Mouse (Mus musculus) neural tube, embryonic 13.5 days (tissue): Measurements from ENCODE around the gene 4921517D22Rik. TPM values are rescaled to one million over a fixed set of nuclear protein-coding genes. Genes with fewer than 3 reads are reported as not detected.

ENCODE experiments used
- ATAC-seq: fragments of 200-750 bp; cut with Nextera tagmentation; 2 replicates; pipeline ENCODE4 v1.8.0; 2017; ENCODE audit warnings: low read depth, mild to moderate bottlenecking, moderate TSS enrichment, moderate library complexity
- H3K27ac ChIP-seq: fragments of 300-500 bp; sonication (generic); replicated peaks from 2 replicates; pipeline ENCODE4 v1.5.1; 2015; ENCODE audit warnings: moderate library complexity, mild to moderate bottlenecking, inconsistent platforms
- H3K27me3 ChIP-seq: fragments of 300-500 bp; sonication (generic); 2 replicates; pipeline ENCODE4 v1.6.1; 2015; ENCODE audit warnings: mild to moderate bottlenecking, inconsistent platforms
- H3K36me3 ChIP-seq: fragments of 300-500 bp; sonication (generic); 2 replicates; pipeline ENCODE4 v1.6.1; 2015; ENCODE audit warnings: mild to moderate bottlenecking, inconsistent platforms
- H3K4me1 ChIP-seq: fragments of 300-500 bp; sonication (generic); replicated peaks from 2 replicates; pipeline ENCODE4 v1.6.1; 2015; ENCODE audit warnings: inconsistent platforms
- H3K4me2 ChIP-seq: fragments of 300-500 bp; sonication (generic); 2 replicates; pipeline ENCODE4 v1.6.1; 2015; ENCODE audit warnings: inconsistent platforms, mild to moderate bottlenecking, moderate library complexity
- H3K4me3 ChIP-seq: fragments of 300-500 bp; sonication (generic); 2 replicates; pipeline ENCODE4 v1.5.1; 2015; ENCODE audit warnings: mild to moderate bottlenecking, inconsistent platforms
- H3K9ac ChIP-seq: fragments of 300-500 bp; sonication (generic); 2 replicates; pipeline ENCODE4 v1.6.1; 2015; ENCODE audit warnings: moderate library complexity, mild to moderate bottlenecking, inconsistent platforms
- H3K9me3 ChIP-seq: fragments of 300-500 bp; sonication (generic); 2 replicates; pipeline ENCODE4 v1.6.1; 2016; ENCODE audit warnings: inconsistent platforms
- WGBS: fragments of 180-500 bp; shearing (Covaris S2); methylation state at CpG from one replicate; pipeline ENCODE4 v1.1.7; 2015; 5-methylcytosine and 5-hydroxymethylcytosine counted together
- polyA plus RNA-seq: library from polyadenylated mRNA; unstranded; fragments of >200 nt; fragmentation: Nextera tagmentation; extraction: Ambion mirVana; gene quantifications from 2 replicates; pipeline ENCODE4 v1.2.1, GENCODE M21; 2015

4921517D22Rik gene
- polyA plus RNA-seq, 1 experiment from 2014 or later: not detected

- Histone ChIP-seq H3K4me2 (peak overlapping the region; percentile 18; the same call in 1 of the 2 replicates), H3K27ac (peak overlapping the region; percentile 62), H3K9ac (0 out of 2 replicates have a peak overlapping the region, but pooled peaks have one; percentile 34), H3K4me3 (no peak overlapping the region), H3K9me3 (no peaks in the 10 kb centered on the region), H3K4me1 (peaks cover 50% of the 10 kb centered on the region), H3K36me3 (0 out of 2 replicates have a peak, but pooled peaks cover 6% of the 10 kb centered on the region), H3K27me3 (no peaks in the 10 kb centered on the region)
- no peak for ATAC-seq
- 58% methylated on average over 2 of the region's 2 CpGs for WGBS
Measured at GRCm38 (mm10) chr13:59671521-59671920, 22.4 kb downstream of the 4921517D22Rik start.

GRCm38 (mm10) chr13:59669946-59670345, 24.0 kb downstream of the 4921517D22Rik start:
- no peaks in the 10 kb centered on the region for H3K9me3 ChIP-seq
- WGBS: 76% methylated on average over 10 of the region's 10 CpGs
- H3K36me3 ChIP-seq: peaks cover 11% of the 10 kb centered on the region

GRCm38 (mm10) chr13:59668501-59669093, 25.3 kb downstream of the 4921517D22Rik start:
- Histone ChIP-seq H3K27me3 (no peaks in the 10 kb centered on the region), H3K9me3 (no peaks in the 10 kb centered on the region), H3K4me1 (peaks cover 38% of the 10 kb centered on the region), H3K36me3 (peaks cover 24% of the 10 kb centered on the region), H3K27ac (no peak overlapping the region), H3K4me3 (no peak overlapping the region), H3K4me2 (no peak overlapping the region), H3K9ac (no peak overlapping the region)
- no peak for ATAC-seq
- WGBS: 80% methylated on average over 11 of the region's 11 CpGs

More at GRCm38 (mm10) chr13:59669946-59670345, 24.0 kb downstream of the 4921517D22Rik start:
- Histone ChIP-seq H3K4me1 (peaks cover 50% of the 10 kb centered on the region), H3K27me3 (no peaks in the 10 kb centered on the region), H3K4me2 (no peak overlapping the region), H3K4me3 (no peak overlapping the region), H3K27ac (no peak overlapping the region), H3K9ac (no peak overlapping the region)
- no peak for ATAC-seq

GRCm38 (mm10) chr13:59667763-59668162, 26.1 kb downstream of the 4921517D22Rik start:
- peaks cover 31% of the 10 kb centered on the region for H3K36me3 ChIP-seq
- no peak for ATAC-seq
- H3K9me3 ChIP-seq: no peaks in the 10 kb centered on the region
- no peak overlapping the region for H3K27ac ChIP-seq
- H3K4me3 ChIP-seq: no peak overlapping the region
- no peaks in the 10 kb centered on the region for H3K27me3 ChIP-seq
- no peak overlapping the region for H3K4me2 ChIP-seq
- WGBS: 85% methylated on average over 5 of the region's 5 CpGs
- peaks cover 32% of the 10 kb centered on the region for H3K4me1 ChIP-seq
- H3K9ac ChIP-seq: no peak overlapping the region

- H3K9ac ChIP-seq: no peak overlapping the region
- no peaks in the 10 kb centered on the region for H3K9me3 ChIP-seq
- 92% methylated on average over 19 of the region's 19 CpGs for WGBS
- H3K4me2 ChIP-seq: no peak overlapping the region
- no peak for ATAC-seq
- no peaks in the 10 kb centered on the region for H3K27me3 ChIP-seq
- no peak overlapping the region for H3K4me3 ChIP-seq
- H3K27ac ChIP-seq: no peak overlapping the region
- H3K4me1 ChIP-seq: peaks cover 5% of the 10 kb centered on the region; the same call in 1 of the 2 replicates
- H3K36me3 ChIP-seq: peaks cover 60% of the 10 kb centered on the region
Measured at GRCm38 (mm10) chr13:59663939-59664712, 29.8 kb downstream of the 4921517D22Rik start.

GRCm38 (mm10) chr13:59661966-59662365, 31.9 kb downstream of the 4921517D22Rik start:
- H3K4me1 ChIP-seq: peaks cover 5% of the 10 kb centered on the region

GRCm38 (mm10) chr13:59661387-59661786, 32.5 kb downstream of the 4921517D22Rik start:
- no peaks in the 10 kb centered on the region for H3K9me3 ChIP-seq
- H3K36me3 ChIP-seq: peaks cover 66% of the 10 kb centered on the region
- ATAC-seq: no peak
- H3K4me1 ChIP-seq: peaks cover 10% of the 10 kb centered on the region
- H3K4me2 ChIP-seq: no peak overlapping the region
- no peaks in the 10 kb centered on the region for H3K27me3 ChIP-seq
- H3K4me3 ChIP-seq: no peak overlapping the region
- no peak overlapping the region for H3K27ac ChIP-seq
- WGBS: 94% methylated on average over 8 of the region's 8 CpGs
- H3K9ac ChIP-seq: no peak overlapping the region

More at GRCm38 (mm10) chr13:59661966-59662365, 31.9 kb downstream of the 4921517D22Rik start:
- no peaks in the 10 kb centered on the region for H3K27me3 ChIP-seq
- H3K4me3 ChIP-seq: no peak overlapping the region
- no peak for ATAC-seq
- WGBS: 95% methylated on average over 12 of the region's 12 CpGs
- no peak overlapping the region for H3K27ac ChIP-seq
- no peaks in the 10 kb centered on the region for H3K9me3 ChIP-seq
- H3K4me2 ChIP-seq: no peak overlapping the region
- no peak overlapping the region for H3K9ac ChIP-seq
- H3K36me3 ChIP-seq: peaks cover 68% of the 10 kb centered on the region

GRCm38 (mm10) chr13:59660371-59660770, 33.5 kb downstream of the 4921517D22Rik start:
- Histone ChIP-seq H3K4me3 (no peak overlapping the region), H3K36me3 (peaks cover 66% of the 10 kb centered on the region), H3K27me3 (no peaks in the 10 kb centered on the region), H3K9ac (no peak overlapping the region), H3K27ac (no peak overlapping the region), H3K4me2 (no peak overlapping the region), H3K9me3 (no peaks in the 10 kb centered on the region), H3K4me1 (peaks cover 13% of the 10 kb centered on the region)
- ATAC-seq: no peak
- WGBS: 98% methylated on average over 3 of the region's 3 CpGs

GRCm38 (mm10) chr13:59657781-59658180, 36.1 kb downstream of the 4921517D22Rik start:
- H3K36me3 ChIP-seq: peaks cover 41% of the 10 kb centered on the region
- peaks cover 33% of the 10 kb centered on the region for H3K4me1 ChIP-seq
- no peaks in the 10 kb centered on the region for H3K9me3 ChIP-seq
- no peak overlapping the region for H3K27ac ChIP-seq
- H3K4me3 ChIP-seq: no peak overlapping the region
- WGBS: 80% methylated on average over 5 of the region's 5 CpGs
- no peak for ATAC-seq
- H3K9ac ChIP-seq: no peak overlapping the region
- no peaks in the 10 kb centered on the region for H3K27me3 ChIP-seq
- H3K4me2 ChIP-seq: no peak overlapping the region

GRCm38 (mm10) chr13:59656975-59657388, 36.9 kb downstream of the 4921517D22Rik start:
- no peaks in the 10 kb centered on the region for H3K27me3 ChIP-seq
- ATAC-seq: no peak
- no peaks in the 10 kb centered on the region for H3K9me3 ChIP-seq
- H3K27ac ChIP-seq: peak overlapping the region; percentile 71
- no peak overlapping the region for H3K4me3 ChIP-seq
- peaks cover 33% of the 10 kb centered on the region for H3K36me3 ChIP-seq
- H3K4me1 ChIP-seq: peaks cover 41% of the 10 kb centered on the region
- H3K4me2 ChIP-seq: no peak overlapping the region
- 13% methylated on average over 4 of the region's 4 CpGs for WGBS
- no peak overlapping the region; the same call in 1 of the 2 replicates for H3K9ac ChIP-seq

GRCm38 (mm10) chr13:59656316-59656832, 37.5 kb downstream of the 4921517D22Rik start:
- ATAC-seq: no peak
- Histone ChIP-seq H3K36me3 (peaks cover 27% of the 10 kb centered on the region), H3K27me3 (no peaks in the 10 kb centered on the region), H3K4me3 (no peak overlapping the region), H3K4me2 (no peak overlapping the region), H3K9me3 (no peaks in the 10 kb centered on the region), H3K9ac (no peak overlapping the region), H3K27ac (peak overlapping the region; percentile 71), H3K4me1 (peaks cover 41% of the 10 kb centered on the region)
- WGBS: 58% methylated on average over 10 of the region's 10 CpGs

- H3K27ac ChIP-seq: no peak overlapping the region
- no peak overlapping the region for H3K9ac ChIP-seq
- no peaks in the 10 kb centered on the region for H3K9me3 ChIP-seq
- H3K27me3 ChIP-seq: no peaks in the 10 kb centered on the region
- 92% methylated on average over 15 of the region's 15 CpGs for WGBS
- ATAC-seq: no peak
- H3K36me3 ChIP-seq: peaks cover 23% of the 10 kb centered on the region
- no peak overlapping the region for H3K4me2 ChIP-seq
- peaks cover 41% of the 10 kb centered on the region for H3K4me1 ChIP-seq
- no peak overlapping the region for H3K4me3 ChIP-seq
Measured at GRCm38 (mm10) chr13:59655718-59656315, 38.1 kb downstream of the 4921517D22Rik start.
